1 mouse cellular context compared by ENCODE assay signal in the genomic region with DNA sequence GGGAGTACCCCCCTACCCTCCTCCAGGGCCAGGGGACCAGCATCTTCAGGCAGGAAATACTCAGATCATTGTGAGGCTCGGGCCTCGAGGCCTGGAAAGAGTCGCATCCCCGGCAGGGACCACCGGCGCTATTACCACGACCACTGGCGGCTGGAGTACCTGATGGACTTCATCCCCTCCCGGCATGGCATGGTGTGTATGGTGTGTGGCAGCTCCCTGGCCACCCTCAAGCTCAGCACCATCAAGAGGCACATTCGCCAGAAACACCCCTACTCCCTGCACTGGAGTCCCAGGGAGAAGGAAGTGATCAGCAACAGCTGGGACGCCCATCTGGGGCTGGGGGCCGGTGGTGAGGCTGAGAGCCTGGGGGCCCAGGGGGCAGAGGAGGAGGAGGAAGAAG.
TF ChIP-seq lines count a peak whose summit lies in the region.

No protein-coding gene starts in this region.

TF ChIP-seq in CH12.LX, 34 proteins besides CTCF, POLR2A, EP300 and RAD21 (continued from another document):
- TF ChIP-seq ZMIZ1 (IDR thresholded peaks at IDR 0.05; ENCODE audit: low read depth, low read length) (no peak), ZNF384 (IDR thresholded peaks at IDR 0.05; ENCODE audit: low read depth, low read length) (no peak), TBP (conservative IDR thresholded peaks at IDR 0.05; ENCODE audit: low read depth, low read length) (no peak), KAT2A (IDR thresholded peaks at IDR 0.05; ENCODE audit: insufficient replicate concordance, low read length) (no peak), IRF4 (IDR thresholded peaks at IDR 0.05; ENCODE audit: low read depth, low read length) (no peak), NELFE (IDR thresholded peaks at IDR 0.05; ENCODE audit: low read depth, low read length) (no peak), RCOR1 (conservative IDR thresholded peaks at IDR 0.05; ENCODE audit: low read depth, low read length) (no peak), PAX5 (IDR thresholded peaks at IDR 0.05; ENCODE audit: low read length) (no peak)
TF ChIP-seq in CH12.LX: peak in this region for 0.
